Mouse (Mus musculus): ENCODE results near the gene Creg2. TPM values are rescaled to one million over a fixed set of nuclear protein-coding genes. Genes with fewer than 3 reads are reported as not detected.
"Not testable (repeated sequence)": the region's sequence is repeated elsewhere in the genome, so short reads cannot be mapped to it uniquely, and the experiment has no call there.

Gene Creg2
- 0.14 and 0.18 TPM in 2 replicates for total RNA-seq (2021)
- long read RNA-seq, full-length matches to known transcripts: 1 of 1 reads
- long read RNA-seq, partial matches to known transcripts: 0 of 1 reads
- long read RNA-seq, other reads (novel, unspliced or antisense): 0 of 1 reads

DNA sequence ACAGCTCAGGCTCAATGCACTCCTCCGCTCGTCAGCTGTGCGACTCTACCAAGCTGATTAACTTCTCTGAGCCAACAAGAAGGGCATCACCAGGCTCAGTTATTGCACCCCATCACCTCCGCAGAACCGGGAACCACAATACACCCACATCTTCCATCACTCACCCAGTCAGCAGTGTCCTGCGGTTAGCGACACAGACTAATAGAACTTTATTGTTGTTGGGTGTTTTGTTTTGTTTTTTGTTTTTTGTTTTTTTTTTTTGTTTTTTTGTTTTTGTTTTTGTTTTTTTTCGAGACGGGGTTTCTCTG, at the start of gene Creg2:
Creg2 (minus strand) TSS at position 234 of the 308 bp plus-strand sequence.
- no peak for DNase-seq

DNA sequence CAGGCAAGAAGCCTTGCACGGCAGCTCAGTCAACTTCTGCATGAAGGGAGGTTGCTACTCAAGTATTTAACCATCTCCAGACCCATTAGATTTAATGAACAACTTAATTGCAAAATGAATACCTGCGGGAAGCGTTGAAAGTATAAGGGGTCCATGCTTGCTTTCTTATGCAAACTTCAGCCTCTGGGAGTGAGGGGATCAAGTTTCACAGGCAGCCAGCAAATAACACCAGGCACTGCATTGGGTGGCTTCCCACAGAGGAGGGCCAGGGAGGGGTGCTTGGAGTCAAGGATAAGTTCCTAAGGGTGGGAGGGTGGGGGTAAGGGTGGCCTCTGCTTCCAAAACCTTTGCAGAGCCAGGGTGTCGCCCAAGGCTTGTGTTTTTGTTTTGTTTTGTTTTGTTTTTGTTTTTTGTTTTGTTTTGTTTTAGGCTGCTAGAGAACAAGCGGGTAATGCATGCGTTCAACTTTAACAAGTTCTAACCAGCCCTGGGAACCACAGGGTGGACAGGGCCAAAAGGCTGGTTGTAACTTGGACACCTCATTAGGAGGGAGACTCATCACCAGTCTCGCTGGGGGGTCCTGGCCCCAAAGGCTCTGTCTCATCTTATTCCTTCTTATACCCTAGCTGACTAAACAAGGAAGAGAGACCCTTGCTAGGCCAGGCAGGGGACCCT, 49.5 kb upstream of the Creg2 start:
- no peak for DNase-seq

DNA sequence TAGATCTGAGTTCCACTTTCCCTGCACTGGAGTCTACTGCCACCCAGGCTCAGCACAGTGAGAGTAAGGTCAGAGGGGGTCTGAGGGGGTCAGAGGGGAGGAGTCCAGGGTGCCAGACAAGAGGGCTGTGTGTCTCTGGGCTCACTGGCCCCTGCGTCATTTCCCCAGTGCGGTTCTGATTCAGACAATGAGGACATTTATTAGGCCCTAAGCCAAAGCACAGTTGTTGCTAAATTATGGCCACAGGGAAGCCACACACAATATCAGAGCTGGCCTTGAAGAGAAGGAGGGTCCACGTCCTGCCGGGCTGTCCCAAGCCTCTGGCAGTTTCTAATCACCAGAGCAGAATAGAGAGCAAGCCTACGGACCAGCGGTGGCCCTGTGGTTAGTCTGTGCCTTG, 47.2 kb upstream of the Creg2 start:
- DNase-seq: peak; percentile 31

DNA sequence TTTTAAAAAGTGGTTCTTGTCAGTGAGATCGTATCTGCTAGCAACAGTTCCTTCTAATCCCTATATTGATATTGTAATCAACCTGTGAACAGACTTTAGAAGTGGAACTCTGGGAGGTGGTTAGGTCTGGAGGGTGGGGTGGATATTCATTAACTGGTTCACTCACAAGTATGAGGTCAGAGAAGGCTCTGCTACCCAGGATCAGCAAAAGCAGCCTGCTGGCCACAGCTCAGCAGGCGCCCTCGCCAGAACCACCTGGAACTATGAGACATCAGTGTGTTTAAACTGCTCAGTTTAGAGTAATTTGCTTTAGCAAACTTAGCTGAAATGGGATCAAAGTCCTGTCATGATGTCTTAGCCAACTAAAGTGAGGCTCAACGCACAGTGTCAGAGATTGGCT, 43.9 kb upstream of the Creg2 start:
- no peak for DNase-seq

DNA sequence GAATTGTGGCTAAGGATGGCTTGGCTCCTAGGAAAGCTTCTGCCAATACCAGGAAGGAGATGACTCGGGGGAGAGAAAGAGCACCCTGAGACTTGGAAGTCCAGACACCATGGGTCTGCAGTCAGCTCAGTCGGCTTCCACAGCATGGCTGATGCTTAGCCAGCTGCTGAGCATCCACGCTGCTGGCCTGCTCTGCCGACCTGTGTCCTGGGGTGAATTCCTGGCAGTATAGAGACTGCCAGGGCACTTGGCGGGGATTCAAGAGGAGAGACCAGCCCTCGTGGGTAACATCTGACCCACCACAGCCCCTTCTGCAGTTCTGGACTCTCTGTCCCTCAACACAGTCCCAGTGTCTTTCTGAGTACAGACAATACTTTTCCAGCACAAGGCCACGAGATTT, 43.5 kb upstream of the Creg2 start:
- no peak for DNase-seq

DNA sequence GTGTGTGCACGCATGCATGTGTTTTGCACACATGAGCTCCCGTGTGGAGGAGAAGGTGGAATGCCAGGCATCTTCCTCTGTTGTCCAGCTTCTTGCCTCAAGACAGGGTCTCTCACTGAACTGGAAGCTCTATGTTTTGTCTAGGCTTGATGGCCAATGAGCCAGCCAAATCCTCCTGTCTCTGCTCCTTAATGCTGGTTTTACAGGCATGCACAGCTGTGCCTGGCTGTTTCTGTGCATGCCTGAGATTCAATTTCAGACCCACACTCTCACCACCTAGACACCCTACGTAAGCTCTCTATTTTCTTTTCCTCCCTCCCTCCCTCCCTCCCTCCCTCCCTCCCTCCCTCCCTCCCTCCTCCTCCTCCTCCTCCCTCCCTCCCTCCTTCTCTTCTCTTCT, 40.7 kb upstream of the Creg2 start:
- DNase-seq: no peak

DNA sequence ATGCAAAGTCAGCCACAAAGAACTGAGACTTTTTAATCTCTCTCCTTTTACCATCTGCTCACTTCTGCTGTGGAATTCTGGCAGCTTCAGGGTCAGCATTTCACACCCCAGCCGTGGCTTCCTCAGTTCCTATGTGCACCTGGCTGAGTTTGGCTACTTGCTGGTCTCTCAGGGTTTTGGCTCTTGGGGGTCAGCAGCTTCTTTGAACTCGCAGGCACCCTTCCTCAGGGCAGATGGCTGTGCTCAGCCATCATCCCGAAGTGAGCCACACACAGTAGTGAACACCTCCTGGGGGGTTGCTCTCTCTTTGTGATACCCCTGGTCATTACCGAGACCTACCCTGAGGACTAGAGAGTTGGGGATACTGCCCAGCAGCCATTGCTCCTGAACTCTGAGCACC, 39.8 kb upstream of the Creg2 start:
- DNase-seq: no peak

DNA sequence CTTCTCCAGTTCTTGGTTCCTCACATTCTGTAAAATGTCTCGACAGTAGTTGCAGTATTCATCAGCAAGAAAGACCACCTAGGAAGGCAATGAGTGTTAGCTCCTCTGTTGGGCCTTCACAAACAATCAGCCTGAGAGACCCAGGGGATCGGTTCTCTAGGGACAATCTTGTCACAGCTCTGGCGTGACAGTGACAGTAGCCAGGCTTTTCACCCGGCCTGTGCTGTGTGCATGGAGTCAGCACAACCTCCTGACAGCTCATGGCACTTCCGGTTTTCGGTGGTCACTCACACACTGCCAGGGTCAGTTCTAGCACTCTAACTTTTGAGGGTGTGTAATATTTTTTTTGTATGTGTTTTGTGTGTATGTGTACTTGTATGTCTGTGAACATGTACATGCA, 37.3 kb upstream of the Creg2 start:
- no peak for DNase-seq

DNA sequence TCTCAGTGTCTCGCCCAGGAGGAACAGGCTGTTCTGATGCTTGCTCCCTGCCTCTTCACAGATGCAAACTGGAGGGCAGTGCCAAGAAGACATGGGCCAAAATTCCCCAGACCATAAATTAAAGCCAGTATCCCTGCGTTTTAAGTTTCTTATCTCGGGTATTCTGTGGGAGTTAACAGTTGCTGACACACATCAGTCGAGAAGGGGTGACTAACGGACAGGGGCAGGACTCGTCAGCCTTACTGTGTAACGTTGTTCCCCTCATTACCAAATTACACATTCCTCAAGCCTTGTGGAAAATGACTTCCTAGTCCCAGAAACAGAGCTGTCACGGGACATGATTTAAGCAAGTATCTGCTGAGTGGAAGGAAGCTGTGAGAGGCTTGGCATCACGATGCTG, 36.0 kb upstream of the Creg2 start:
- DNase-seq: no peak

DNA sequence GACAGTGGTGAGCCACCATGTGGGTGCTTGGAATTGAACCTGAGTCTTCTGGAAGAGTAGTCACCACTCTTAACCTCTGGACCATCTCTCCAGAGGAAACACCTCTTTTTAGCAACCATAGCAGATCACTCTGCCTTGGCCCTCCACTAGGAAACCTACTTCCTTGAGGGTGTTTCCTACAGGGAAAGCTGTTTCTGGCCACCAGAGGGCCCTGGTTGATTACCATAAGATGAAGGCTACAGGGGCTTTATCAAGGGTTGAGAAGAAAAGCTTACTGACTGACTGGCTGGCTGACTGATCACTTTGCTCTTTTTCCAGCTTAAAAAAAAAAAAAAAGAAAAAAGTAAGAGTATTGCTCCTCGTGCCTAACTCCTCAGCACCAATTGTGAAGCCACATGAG, 34.6 kb upstream of the Creg2 start:
- DNase-seq: peak; percentile 73

DNA sequence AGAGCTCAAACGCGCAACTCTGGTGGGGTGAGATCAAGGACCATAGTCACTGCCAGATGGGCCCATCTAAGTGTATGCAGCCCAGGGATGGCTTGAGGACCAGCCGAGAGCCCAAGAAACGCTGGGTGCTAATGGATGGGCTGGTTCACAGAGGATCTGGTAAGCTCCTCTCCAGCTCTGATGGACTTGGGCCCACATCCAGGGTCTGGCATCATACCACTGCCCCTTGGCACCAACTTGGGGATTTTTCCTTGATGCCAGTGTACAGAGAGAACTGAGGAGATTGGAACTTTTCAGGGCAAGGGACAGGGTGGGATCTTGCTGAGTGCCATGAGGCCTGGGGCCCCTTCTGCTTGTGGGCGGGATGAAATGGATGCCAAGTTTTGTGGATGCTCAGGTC, 30.4 kb upstream of the Creg2 start:
- no peak for DNase-seq

DNA sequence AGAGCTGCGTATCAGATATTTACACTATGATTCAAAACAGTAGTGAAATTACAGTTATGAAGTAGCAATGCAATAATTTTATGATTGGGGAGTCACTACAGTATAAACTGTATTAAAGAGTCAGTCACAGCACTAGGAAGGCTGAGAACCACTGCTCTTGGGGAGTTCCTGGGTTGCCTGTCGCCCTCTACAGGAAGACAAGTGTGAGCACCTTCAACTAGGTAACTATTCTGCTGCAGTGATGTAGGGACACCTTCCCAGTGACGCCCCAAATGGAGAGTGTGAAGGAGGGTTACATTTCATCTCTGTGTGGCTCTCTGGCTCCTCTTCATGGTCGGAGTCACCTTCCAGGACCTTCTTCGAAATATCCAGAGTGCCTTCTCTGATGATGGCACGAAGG, 29.3 kb upstream of the Creg2 start:
- no peak for DNase-seq

DNA sequence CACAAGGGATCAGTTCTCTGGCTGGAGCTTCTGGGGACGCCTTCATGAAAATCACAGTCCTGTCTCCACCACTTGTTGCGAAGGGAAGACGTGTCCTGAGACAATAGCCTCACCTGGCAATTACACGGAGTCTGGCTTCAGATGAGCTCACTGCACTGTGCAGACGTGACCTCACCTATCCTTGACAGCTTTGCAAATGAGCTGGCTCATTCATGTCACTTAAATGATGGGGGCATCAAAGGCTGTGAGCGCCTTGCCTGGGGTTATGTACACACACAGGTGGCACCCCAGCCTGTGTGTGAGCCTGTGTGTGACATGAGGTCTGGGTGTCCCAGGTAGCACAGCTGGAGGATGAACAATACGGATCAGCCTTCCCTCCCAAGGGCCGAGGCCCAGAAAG, 27.6 kb upstream of the Creg2 start:
- DNase-seq: no peak

DNA sequence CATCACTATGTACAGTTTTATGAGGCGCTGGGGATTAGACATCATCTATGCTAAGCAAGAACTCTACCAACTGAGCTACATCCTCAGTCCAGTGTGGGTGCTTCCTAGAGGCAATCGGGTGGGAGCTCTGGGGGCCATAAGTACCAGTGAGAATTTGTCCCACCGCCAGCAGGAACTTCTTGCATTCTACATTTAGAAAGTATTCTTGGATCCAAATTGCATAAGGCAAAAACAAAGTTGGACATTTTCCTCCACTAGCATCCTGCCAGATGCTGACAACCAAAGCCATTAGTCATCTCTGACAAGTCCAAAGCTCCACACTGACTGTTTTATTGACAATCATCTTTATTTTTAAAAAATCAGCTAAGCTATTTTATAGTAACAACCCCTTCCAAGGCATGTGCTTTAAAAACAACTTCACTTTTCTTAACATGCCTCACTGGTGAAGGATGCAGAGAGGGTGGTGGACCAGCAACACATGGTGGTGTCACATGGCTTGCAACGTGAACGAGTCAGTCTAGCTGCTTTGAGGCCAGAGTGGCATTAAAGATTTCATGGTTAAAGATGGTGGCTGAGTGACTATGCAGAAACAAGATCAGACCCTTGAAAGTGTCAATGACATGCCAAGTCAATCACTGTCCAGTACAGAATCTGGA, 25.1 kb upstream of the Creg2 start:
- DNase-seq: no peak

DNA sequence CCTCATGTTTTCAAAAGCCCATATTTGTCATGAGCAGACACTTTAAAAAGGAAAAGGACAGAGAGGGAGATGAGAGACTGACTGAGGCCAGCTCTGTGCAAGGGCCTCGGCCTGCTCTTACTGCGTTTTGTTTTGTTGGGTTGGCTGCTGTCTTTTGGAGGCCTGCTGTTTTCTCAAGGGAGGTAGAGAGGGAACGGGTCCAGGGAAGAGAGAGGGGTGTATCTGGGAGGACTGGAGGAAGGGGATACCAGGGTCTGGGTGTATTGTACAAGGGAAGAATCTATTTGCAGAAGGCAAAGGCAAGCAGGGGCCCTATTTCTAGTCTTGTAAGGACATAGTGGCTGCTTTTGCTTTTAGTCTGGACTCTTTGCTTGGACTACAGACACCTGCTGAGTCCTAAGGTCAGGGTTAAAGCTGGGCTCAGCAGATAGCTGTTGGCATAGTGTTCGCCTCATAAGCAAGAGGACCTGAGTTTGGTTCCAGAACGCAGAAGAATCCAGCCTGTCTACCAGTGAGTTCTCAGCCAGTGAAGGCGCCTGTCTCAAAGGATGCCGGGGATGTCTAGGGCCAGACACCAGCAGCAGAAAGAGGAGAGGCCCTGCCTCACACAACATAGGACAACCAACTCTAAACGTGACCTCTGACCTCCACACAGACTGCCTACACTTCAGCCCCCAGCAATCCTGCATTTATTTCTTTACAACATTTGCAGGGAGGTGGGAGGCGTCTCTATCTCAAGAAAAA, 21.3 kb upstream of the Creg2 start:
- DNase-seq: no peak

DNA sequence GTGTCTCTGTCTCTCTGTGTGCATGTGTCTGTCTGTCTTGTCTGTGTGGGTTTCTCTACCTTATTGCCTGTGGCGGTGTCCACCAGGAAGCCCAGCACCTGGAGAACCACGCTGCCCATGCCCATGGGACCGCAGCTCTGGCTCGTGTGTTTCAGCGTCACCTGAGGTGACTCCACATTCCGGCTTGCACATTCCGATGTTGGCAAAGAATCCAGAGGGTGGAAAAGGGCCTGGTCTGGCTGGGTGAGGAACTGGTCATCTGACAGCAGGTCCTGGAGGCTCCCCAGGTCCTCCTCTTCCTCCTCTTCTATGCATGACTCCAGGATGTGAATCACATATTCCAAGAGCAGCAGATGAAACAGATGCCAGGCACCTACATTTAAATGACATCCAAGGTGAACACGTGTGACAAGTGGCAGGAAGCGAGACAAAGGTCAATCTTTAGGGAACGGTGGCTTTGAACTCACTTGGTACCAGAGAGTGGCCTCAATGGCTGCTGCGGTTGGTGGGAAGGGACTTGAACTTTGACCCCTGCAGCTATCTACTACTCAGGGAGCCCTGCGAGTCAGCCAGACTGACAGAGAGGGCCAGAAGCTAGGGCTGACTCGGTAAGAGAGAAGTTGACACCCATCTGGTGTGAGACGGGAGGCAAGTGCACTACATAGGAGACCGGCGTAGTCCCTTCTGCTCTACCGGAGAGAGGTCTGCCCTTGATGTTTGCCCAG, 19.1 kb upstream of the Creg2 start:
- no peak for DNase-seq

DNA sequence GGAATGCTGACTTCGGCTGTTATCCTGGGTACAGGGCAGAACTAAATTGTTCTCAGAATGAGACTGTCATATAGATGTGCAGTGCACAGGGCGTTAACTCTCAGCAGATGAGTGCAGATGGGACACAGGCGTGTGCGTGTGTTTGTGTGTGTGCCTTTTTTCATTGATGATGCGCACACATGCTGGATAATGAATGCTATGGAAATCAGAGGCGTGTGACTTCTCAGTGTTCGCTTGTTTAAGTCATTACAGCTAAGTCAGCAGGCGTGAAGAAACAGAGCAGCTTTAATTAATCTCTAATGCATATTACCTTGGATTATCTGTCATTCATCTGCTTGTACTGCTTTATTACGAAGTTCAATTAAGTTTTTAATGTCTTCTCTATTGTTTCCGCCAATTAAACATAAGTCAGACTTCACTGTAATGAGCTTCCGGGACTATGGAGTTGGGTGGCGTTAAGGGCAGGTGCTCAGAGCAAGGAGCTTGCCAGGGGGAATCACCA, 15.5 kb upstream of the Creg2 start:
- no peak for DNase-seq

DNA sequence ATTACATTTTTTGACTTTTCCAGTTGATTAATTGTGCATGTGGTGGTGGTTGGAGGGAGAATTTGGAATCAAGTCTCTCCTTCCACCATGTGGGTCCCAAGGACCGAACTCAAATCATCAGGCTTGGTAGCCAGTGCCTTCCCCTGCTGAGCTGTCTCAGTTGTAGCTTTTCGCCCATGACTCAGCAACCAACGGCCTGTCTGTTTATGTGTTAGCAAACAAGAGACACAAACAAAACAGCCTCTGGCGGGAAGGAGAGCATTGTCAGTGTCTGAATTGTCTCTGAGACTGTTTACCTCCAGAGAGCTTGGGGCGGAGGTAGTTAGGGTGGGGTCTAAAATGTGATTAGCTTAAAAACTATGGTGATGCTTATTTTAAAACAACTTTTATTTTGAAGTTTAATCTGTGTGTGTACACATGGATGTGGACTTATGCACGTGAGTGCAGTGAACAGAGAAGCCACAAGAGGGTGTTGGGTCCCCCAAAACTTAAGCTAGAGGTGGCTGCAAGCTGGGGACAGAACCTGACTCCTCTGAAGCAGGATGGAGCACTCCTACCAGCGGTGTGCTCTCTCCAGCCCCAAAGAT, 12.9 kb upstream of the Creg2 start:
- DNase-seq: no peak

DNA sequence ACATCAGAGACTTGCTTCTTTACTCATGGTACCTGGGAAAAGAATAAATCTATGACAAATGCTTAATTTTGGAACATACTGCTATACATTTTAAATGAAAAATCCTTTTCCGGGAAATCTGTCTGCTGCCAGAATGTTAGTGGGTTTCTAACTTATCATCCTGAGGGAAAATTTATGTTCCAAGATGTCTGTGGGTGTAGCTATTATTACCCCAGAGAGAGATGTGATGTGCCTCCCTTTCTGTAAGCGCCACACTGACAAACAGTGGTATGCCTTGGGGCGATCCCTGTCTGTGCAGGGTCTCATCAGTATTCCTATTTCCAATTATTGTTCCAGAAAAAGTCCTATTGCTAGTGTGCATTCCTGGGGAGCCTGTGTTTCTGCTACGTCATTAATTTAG, 11.8 kb upstream of the Creg2 start:
- DNase-seq: no peak

DNA sequence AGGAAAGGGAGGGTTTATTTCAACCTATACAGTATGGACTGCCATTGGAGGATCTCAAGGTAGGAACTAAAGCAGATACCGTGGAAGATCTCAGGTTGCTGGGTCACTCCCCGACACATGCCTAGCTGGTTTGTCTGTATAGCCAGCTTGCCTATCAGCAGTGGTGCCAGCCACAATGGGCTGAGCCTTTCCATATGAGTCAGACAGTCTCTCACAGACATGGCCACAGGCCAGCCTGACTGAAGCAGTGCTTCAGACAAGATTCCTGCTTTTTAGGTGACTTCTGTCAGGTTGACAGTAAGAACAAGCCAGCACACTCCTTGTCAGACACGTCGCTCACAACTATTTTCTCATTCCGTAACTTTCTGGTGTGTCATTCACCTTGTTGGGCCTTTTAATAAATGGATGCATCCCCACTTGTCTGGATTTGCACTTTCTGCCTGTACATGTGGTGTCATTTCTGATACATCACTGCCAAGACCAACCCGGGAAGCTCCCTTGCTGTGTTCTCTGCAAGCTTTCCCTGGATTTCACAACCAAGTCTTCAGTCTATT, 5.8 kb upstream of the Creg2 start:
- peak; percentile 22 for DNase-seq

DNA sequence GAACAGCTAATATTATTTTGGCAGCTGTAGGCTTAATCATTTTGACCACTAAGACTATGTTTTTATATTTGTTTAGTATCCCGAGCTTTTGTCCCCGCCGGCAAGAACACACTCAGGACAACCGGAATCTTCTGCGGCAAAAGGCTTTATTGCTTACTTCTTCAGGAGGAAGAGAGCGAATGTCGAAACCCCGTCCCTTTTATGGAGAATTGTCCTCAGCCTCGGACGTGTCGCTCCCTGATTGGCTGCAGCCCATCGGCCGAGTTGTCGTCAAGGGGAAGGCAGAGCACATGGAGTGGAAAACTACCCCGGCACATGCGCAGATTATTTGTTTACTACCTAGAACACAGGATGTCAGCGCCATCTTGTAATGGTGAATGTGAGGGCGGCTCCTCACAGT, 3.6 kb upstream of the Creg2 start:
- not testable (repeated sequence) for DNase-seq

DNA sequence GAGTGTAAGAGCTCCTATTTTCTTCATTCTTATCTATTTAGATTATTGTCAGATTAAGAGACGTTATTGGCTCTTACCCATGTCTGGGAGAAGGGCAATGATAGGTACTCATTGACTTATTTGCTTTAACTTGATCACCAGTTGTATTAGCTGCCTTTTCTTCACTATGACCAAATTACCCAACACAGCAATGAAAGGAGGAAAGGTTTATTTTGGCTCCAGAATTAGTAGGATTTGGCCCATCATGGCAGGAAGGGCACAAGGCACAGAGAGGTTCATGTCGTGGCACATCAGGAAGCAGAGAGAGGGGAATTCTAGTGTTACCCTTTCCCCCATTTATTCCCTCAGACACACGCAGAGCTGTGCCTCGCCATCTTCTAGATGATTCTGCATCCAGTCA, 1.8 kb upstream of the Creg2 start:
- no peak for DNase-seq
